Mouse (Mus musculus) right cerebral cortex, postnatal 10 days (tissue): Measurements from ENCODE around the gene Tmem258.
A peak's percentile ranks its signal among the peaks of the same experiment; 100 is the strongest.

ENCODE experiments used
- DNase-seq, 2 experiments: peaks; one replicate each; pipeline ENCODE4 v3.0.0; 2021; ENCODE audit warnings: low spot score in 2 of 2

Gene Tmem258

DNA sequence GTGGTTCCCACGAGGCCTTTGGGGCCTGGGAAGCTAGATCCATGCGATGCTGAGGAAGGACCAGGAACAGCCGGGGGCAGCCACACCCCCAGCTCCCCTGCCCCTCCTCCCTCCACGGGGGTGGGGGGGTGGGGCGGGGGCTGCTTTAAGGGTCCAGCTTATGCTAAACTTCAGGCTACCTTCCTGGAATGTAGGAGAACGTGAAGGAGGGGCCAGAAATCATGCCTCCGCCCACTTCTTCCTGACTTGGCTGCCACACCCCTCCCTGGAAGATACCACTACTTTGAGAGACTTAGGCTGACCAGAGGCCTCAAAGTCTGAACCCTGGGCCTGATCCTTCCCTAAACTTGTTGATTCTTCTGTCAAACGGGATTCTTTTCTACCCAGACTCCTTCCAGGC lies 18.8 kb downstream of the Tmem258 start:
- DNase-seq: no peak

DNA sequence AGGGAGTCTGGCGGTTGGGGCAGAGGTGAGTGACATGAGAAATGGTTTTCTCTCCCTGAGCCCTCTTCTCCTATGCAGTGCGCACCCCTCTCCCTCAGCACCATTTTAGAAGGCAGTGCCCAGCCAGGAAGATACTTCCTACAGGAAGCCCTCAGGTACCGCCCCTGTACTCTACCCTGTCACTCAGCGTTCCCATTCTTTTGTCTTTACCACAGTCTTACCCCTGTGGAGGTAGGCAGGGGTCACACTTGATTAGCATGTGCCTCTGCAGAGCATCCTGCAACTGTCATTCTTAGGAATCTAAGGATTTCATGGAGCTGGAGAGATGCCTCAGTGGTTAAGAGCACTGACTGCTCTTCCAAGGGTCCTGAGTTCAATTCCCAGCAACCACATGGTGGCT lies 19.7 kb downstream of the Tmem258 start:
- no peak for DNase-seq

DNA sequence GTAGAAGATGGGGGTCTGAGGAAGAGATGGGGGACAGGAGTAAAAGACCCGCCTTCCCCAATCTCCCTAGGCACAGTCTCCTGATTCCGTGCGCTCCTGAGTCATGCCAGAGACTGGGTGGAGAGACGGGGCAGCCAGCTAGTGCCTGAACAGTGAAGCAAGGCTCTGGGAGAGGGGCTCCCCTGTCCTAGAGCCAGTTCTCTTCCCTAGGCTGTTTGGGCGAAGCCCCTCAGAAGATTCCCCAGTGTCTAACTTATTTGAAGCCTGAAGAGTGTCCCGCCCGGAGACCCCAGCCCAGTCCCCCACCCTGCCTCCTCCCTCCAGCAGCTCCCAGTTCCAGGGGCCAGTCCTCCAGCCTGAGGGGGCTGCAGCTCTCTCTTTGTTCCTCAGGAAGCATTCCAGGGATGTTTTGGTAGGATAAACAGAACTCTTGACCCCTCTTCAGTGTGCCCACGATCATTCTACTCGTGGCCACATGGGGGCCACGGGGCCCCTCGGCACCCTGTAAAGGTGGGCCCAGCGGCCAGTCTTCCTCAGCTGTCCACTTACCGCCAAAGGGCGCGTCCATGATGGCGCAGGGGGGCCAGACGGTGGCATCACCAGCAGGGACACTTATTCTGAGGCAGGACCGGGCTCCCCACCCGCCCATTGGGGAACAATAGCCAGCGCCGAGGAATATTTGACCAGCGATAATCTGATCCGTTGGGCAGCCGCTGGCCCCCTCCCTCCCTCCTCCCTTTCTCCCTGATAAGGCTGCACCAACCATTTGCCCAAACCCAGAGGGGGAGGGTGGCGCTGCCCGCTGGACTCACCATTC lies 21.0 kb downstream of the Tmem258 start:
- no peak for DNase-seq

DNA sequence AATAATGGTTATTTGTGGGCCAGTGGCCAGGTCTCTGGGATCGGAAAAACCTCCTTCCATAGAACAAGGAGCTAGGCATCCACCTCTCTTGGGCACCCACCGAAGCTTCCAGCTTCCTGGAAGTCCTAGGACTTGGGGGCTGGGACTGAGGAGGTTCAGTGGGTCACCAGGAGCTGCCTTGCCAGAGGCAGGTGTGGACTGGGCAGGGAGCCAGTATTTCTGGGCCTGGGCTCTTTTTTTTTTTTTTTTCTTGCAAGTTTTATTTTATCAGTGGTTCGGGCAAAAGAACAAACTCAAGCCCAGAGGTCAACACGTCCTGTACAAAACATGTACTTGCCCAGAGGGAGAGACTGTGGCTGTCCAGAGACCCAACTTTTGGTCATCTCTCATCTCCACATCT lies 22.0 kb downstream of the Tmem258 start:
- no peak for DNase-seq

GRCm38 (mm10) chr19:10231016-10231415 lies 27.2 kb downstream of the Tmem258 start:
- no peak for DNase-seq

- DNase-seq: no peak
Observed at GRCm38 (mm10) chr19:10231871-10232270, 28.1 kb downstream of the Tmem258 start.

DNA sequence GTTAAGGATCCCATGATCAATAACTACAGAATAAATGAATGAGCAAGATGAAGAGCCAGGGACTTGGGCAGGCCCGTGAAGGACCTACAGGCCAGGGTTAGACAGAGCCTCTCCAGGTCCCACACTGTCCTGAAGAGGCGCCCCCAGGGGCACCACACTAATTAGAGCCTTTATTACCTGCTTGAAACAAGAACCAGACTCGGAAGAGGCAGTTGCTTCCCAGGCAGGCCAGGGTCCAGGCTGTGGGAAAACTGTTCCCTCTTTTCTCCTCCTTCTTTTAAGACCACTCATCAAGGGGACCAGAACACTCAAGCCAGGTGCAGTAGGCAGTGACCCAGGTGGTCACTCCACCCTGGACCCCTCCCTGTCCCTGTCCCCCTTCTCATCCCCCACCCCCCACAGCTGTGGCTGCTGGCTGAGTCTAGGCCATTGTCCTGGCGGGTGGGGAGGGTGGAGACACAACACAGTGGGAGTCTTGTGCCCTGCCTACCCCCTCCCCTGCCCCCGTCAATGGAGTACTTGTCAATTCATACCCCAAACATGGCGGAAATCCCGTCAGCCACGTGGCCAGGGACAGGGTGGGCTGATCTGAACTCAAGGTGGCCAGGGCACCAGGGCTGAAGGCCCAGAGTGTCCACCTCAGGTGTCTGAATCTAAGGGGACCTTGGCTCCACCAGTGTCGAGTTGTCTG lies 28.7 kb downstream of the Tmem258 start:
- DNase-seq: no peak

DNA sequence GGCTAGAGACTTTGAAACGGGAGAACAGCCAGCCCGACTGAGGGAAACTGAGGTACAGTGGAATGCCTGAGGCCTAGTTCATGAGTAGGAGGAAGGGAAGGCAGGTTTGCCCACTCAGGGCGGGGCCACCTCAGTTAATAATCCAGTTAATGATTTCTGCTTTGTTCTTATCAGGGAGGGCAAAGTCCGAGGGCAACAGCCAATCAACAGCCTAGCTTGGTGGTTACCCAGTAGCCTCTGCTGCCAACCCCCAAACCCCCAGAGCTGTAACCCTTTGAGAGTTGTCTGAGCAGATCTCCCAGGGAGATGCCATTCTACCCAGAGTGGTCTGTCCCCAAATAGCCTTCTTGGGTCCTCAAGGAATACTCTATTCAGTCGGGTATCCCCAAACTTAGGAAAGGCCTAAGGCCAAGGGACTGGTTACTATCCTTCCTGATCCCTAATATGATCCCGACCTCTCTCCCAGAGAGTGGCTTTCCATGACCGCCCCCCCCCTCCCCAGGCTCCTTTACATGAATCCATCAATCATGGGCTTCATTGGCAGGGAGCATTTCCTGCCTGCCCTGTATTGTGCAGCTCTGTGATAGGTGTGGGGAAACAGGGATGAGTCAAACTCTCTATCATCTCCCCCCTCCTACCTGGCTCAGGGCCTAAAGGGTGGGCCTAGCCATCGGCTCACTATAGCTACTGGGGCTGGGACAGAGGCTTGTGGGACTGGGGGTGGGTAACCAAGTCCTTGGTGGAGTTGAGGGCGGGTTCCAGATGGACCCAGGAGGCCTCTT lies 32.2 kb downstream of the Tmem258 start:
- DNase-seq: no peak

DNA sequence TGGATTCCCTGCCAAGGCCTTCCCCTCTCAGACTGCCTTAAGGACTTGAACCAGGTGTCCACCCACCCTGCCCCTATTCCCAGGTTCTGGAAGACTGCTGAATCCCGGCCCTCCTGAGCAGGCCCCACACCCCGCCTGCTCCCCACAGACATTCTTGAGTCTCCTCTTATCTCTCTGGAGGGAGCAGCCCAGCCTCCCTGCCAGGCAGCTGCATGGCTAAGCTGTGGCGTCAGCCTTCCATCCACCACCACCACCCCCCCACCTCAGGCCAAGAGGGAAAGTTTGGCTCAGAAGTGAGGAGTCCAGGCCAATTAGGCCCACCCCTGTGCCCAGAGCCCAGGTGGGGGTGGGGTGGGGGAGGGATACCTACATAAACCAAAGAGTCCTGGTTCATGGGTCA lies 34.7 kb downstream of the Tmem258 start:
- DNase-seq: no peak

DNA sequence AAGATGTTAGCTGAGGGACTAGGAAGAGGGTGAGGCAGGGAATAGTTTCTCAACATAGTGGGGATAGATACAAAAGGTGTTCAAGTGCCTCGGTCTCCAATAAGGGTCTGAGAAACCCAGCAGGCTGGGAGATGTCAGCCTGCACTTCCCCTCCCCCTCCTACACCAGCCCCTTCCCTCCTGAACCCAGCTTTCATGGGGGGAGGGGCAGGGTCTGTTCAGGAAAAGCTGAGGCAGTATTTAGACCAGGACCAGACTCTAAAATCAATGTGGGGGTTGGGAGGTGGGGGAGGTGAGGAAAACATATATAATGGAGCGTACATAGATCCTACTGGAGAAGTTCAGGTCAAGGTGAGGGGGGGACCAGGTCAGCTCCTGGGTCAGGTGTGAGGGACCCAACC lies 35.6 kb downstream of the Tmem258 start:
- DNase-seq: no peak

DNA sequence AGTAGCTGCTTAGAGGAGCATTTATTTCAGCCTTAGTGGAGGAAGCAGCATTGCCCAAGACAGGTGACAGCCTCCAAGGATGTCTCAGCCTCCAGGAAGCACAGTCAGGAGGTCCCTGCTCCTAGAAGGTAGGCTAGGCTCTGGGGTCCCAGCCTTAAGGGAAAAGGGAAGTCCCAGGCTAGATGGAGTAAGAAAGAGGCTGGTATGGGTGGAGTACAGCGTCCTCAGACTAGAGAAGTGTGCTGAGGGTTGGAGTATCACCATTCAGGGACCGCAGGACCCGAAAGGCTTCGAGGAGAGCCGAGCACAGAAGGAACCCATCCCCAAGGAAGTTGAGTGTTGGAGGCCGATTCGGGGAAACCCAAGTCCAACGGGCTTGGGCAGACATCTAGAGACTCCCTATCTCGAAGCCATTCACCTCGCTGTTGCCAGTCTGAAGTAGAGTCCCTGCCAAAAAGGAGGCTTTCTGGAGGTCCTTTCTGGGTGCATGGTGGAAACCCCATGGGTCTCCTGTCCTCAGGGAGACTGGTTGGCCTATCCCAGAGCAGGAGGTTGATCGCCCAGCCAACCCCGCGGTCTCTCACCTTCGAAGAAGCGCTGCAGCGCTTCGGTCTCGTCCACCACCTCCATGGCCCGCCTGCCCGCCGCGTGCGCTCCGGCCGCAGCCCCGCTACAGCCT lies 36.3 kb downstream of the Tmem258 start:
- DNase-seq: no peak

DNA sequence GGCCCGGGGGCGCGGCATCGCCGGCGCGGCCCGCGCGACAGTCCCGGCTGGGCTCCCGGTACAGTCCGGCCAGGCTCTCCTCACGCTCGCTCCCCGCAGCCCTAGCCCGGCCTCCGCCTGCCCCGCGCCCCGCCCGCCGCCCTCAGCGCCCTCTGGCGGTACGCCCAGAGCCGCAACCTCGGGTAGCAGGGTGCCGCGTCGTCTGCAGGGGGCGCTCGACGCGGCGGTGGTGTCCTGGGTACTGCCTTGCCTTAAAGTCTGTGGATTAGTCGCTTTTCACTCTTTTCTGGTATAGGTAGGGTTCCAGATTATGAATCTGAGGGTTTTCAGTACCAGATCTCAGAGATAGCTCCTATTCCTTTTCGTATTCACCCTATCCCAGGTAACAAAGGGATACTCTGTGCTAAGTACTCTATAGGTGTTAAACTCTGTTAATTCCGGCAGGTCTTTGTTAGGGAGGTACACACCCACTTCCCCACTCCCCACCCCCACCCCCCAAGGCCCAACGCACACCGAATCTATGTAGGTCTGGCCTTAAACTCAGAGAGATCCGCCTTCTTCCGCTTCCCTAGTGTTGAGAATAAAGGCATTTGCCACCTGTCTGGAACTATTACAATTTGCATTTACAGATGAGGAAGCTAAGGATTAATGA lies 37.0 kb downstream of the Tmem258 start, which contains the start of gene Myrf:
Myrf (minus strand) TSS at position 95 of the 652 bp plus-strand sequence.
- peak in 1 of 2 experiments; percentile 68 for DNase-seq

- no peak for DNase-seq
Observed at GRCm38 (mm10) chr19:10242916-10243315, 39.1 kb downstream of the Tmem258 start.

DNA sequence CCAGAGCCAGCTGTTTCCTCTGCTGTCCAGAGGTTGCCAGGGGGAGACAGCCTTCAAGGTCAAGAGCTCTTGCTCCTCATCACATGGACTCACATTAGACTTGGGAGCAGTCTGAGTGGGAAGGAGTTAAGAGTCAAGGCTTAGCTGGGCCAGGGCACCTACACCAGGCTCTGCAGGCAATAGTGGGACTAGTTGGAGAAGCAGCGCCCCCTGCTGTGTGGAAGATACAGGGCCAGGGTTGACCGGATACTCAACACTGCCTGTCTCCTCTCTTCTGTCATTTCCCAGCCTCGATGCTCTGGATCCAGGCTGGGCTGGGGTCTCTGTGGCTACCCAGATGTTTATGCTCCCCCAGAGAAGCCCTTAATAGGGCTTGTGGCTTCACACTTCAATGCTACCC lies 40.4 kb downstream of the Tmem258 start:
- DNase-seq: peak; percentile 63 to 70

DNA sequence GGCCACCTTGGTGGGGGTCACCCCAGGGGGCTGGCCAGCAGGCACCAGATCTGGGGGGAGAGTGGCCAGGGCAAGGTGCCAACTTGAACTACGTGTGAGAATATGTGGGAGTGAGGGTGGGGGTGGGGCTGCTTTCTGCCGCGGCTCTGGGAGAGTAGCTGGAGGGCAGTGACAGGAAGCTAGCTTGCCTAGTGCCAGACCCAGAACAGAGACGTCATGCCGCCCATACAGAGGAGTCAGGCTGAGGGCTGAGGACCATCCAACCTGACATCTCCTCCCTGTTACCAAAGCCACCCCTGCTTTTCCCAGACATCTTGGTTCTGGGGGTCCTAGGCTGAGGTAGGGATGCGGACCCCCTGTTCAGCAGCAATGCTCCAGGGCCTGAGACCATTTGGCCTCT lies 43.4 kb downstream of the Tmem258 start:
- DNase-seq: no peak

DNA sequence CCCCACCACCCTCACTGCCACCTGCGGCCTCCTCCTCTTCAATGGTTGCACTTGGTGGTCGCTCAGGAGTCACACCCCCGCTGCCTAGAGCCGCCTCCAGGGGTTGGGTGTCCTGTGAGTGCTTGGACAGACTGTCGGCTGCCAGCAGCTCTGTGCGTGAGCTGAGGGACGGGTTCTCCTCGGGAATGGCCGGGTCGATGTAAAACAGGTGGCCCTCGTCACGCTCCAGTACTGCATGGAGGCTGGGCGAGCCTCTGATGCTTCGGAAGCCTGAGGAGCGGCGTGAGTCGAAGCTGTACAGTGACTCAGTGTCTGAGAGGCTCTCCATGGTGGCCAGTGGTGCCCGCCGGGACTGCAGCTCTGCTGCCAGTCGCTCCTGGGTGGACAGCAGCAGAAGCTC lies 44.3 kb downstream of the Tmem258 start:
- DNase-seq: no peak
